Mouse (Mus musculus) urinary bladder, postnatal 36 days (tissue): Measurements from ENCODE around the gene Olfr1105.

ENCODE experiments used
- DNase-seq, 2 experiments: peaks; one replicate each; pipeline ENCODE4 v3.0.0; 2022; ENCODE audit warnings: low spot score in 2 of 2, mixed read lengths in 1 of 2

The Olfr1105 gene

GRCm38 (mm10) chr2:87036431-87036830 is at the start of gene Olfr1105:
Olfr1105 (minus strand) TSS chr2:87036531.
- DNase-seq = no peak

- no peak for DNase-seq
Observed at GRCm38 (mm10) chr2:87075717-87076116, 39.4 kb upstream of the Olfr1105 start, which contains the start of gene Olfr1107. Olfr1107 (minus strand) TSS chr2:87075817.

GRCm38 (mm10) chr2:87052173-87052572 is 15.8 kb upstream of the Olfr1105 start, which contains the start of gene Olfr1106:
Olfr1106 (minus strand) TSS chr2:87052273.
- DNase-seq = no peak

- no peak for DNase-seq
Observed at GRCm38 (mm10) chr2:87026980-87027379, 9.4 kb downstream of the Olfr1105 start, which contains the start of gene Olfr1104. Olfr1104 (minus strand) TSS chr2:87027080.

GRCm38 (mm10) chr2:86998098-86998497 is 38.2 kb downstream of the Olfr1105 start, which contains the start of gene Olfr1102:
Olfr1102 (plus strand) TSS chr2:86998398.
- DNase-seq = no peak

GRCm38 (mm10) chr2:86991121-86991520 is 45.2 kb downstream of the Olfr1105 start, which contains the start of gene Olfr1101:
Olfr1101 (minus strand) TSS chr2:86991221.
- no peak for DNase-seq
